Mouse (Mus musculus) brown adipose tissue, adult 24 weeks (tissue): ENCODE measurements at regions not wholly inside any gene's neighbourhood (a gene's known extent, or its start where the extent isn't known, plus 50 kb on each side); places are given as distances from the start of the nearest gene placed in this dataset.

Source experiments
- H3K27ac ChIP-seq: fragments of 200-500 bp; replicated peaks from 2 replicates; pipeline ENCODE4 v1.5.1; 2012; ENCODE audit warnings: low read depth, mild to moderate bottlenecking, low read length
- H3K4me1 ChIP-seq: fragments of 200-500 bp; 2 replicates; pipeline ENCODE4 v1.6.1; 2012; ENCODE audit warnings: low read length, mixed read lengths; ENCODE audit not compliant: control insufficient read depth, insufficient read depth, insufficient read length
- H3K4me3 ChIP-seq: fragments of 200-500 bp; 2 replicates; pipeline ENCODE4 v1.5.1; 2012; ENCODE audit warnings: low read depth, mild to moderate bottlenecking, low read length, moderate library complexity; ENCODE audit not compliant: insufficient read depth

DNA sequence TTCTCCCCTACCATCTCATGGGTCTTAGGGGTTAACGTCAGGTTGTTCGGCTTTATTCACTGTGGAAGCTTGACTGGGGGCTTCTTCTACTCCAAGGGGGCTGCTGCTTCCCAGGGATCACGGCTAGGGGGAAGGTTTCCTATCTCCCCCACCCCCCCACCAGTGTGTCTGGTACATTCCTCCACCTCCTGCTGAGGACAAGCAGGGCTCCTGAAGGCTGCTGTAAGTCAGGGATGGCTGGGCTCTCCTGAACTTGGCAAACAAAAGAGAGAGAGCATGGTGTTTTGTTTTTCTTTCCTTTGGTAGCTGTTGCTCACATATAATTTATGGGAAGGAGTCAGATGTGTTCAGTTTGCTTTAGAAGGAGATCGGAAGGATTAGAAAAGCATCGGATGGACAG, 54.7 kb upstream of the Commd3 start:
- Histone ChIP-seq H3K4me3 (no peak overlapping the region), H3K4me1 (no peaks in the 10 kb centered on the region), H3K27ac (no peak overlapping the region)

DNA sequence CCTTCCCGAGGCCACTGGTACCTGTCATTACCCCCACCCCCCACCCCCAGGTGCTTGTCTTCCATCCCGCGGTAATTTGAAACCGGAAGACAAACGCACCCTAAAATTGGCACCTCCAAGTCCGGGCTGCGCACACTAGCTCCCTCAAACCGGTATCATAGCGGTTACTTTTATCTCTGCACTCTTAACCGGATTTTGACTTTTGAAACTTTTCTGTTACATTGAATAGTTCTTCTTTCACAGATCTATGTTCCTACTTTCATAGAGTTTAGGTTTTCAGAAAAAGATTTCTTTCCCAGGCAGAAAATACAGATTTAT, 62.4 kb upstream of the Commd3 start:
- Histone ChIP-seq H3K4me3 (peak overlapping the region; percentile 46), H3K27ac (no peak overlapping the region), H3K4me1 (no peaks in the 10 kb centered on the region)

DNA sequence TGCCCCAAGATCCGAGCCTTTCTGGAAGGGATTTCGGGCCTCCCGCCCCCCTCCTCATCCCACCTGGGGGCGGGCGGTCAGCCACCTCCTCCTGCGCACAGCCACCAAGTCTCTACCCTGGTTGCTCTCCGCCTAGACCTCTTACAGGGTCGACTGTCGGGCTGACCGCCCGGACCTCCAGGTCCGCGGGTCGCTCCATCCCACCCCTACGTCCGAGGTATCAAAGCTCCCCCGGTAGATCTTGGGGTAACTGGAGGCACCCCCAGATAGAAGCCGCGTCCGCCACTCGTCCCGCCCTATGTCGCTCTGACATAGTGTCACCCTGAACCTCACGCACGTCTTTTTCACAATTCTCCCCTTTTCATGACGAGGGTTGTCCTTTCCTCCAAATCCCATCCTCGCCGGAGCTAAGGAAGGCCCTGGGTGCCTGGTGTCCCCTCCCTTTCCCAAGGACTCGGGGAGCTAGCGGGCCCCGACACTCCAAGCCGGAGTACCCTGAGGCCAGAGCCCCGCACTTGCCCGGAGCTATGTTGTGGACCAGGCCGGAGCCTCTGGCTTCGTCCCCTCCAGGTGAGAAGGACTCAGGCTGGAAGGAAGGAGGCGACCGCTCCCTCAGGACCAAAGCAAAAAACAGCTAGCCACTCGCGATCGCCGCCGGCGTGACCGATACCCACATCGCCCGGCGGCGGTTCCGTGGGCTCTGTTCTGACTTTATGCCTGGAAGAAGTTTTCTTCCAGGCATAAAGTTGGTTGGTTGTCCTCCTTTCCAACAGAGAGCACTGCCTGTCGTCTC, 62.9 kb upstream of the Commd3 start:
- H3K4me3 ChIP-seq = peak overlapping the region; percentile 46
- H3K4me1 ChIP-seq = no peaks in the 10 kb centered on the region
- no peak overlapping the region for H3K27ac ChIP-seq

DNA sequence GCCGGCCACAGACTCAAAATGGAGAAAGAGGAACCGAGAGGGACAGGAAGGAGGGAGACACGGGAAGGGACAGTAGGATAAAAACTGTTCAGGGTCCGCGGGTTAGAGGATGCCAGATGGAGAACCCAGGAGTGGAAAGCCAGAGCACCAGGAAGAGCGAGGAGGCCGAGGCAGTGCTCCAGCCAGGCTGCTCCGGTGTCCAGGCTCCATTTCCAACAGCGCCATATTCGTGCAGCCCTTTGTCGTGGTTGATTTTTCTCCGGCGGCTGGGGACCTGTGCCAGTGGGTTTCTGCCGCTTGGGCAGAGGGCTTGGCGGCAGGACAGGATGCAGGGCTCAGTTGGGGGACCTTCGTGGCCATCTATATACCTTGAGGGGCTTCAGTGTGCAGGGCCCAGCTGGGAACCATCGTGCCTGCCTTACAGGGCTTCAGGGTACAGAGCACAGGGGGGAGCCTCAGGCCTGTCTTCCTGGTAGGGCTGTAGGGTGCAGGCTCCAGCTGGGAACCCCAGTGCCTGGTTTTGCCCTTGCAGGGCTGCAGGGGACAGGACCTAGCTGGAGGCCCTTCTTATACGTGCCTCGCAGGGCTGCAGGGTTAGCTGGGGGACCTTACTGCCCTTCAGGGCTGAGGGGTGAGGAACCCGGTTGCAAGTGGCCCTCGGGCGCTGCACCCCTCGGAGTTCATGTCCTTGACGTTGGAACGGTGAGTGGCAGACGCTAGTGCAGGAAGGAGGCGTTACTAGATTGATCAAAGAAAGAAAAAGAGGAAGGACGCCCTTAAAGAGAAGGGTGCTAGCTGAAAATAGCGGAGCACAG, 63.7 kb upstream of the Commd3 start:
- Histone ChIP-seq H3K27ac (no peak overlapping the region), H3K4me1 (no peaks in the 10 kb centered on the region), H3K4me3 (peak overlapping the region; percentile 46)

DNA sequence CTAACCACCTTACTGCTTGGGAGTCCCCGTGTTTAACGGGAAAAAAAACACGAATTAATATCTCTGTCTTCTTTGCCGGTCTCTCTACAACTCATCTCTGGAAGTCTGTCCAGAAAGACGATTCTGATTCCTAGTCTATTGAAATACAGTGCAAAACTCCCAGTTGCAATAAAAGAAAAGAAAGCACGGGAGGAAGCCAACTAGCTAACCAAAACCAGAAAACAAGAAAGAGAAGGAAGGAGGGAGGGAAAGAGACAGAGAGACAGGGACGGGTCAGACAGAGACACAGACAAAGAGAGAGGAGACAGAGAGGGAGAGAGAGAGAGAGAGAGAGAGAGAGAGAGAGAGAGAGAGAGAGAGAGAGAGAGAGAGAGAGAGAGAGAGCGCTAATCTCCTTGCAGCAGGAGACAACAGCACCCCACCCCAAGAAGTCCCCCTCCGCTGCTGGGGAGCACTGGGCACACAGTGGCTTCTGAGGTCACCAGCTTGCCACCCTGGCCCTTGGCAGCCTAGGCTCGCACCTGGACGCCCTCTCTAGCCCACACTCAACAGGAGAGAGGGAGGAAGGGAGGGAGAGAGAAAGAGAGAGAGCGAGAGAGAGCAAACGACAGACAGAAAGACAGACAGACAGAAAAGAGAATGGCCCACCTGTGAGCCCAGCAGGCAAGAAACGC, 64.5 kb upstream of the Commd3 start:
- Histone ChIP-seq H3K4me1 (no peaks in the 10 kb centered on the region), H3K4me3 (peak overlapping the region; percentile 46), H3K27ac (no peak overlapping the region)

DNA sequence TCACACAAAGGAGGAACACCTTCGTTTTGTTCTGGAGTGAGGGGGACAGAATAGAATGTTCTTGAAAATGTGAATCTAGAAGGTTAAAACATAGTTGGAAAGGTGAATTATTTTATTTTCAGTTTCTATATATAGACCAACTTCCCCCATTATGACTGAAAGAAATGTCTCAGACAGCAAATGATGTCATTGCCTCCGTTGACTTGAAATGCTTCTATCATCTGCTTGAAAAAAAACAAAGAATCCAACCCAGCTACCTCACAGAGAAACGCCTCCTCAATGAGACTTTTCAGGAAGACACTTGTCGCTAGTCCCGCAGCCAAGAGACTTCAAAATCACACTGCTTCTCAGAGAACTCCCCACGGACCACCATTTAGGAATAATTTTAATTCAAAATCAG, 65.1 kb upstream of the Commd3 start:
- Histone ChIP-seq H3K4me1 (no peaks in the 10 kb centered on the region), H3K4me3 (no peak overlapping the region; the same call in 1 of the 2 replicates), H3K27ac (no peak overlapping the region)

DNA sequence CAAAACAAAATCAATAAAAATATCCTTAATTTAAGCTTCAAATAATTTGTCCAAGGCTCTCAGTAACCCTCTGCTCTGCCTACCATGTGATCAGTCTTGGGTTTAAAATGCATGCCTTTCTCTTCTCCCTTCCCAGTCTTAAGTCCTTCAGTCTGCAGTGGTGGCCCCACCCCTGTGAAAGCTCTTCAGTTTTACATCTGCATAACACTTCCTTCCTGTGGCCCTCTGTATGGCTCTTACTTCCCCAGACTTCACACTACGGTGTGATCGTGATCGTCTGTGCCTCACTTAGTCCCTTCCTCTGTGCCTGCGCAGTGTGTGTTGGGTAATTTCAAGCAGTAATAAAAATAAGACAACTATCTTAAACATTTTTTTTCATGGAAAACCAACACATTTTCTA, 80.0 kb upstream of the Commd3 start:
- H3K27ac ChIP-seq = no peak overlapping the region
- no peak overlapping the region for H3K4me3 ChIP-seq
- no peaks in the 10 kb centered on the region for H3K4me1 ChIP-seq

DNA sequence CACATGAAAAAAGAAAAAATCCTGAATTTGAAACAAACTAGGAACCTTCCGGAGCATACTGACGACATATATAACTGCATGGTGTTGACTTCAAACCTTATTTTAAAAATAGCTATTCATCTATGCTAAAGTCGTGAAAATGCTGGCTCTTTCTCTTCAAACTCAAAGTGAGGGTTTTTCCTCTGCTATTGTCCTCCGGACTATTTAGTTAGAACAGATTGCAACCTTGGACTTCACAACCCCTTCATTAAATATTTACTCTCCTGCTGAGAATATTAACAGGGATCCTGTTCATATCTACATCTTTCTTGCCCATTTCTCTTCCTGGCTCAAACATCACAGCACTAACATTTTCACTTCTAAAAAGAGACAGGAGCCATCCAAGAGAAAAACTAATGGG, 84.0 kb upstream of the Commd3 start:
- no peaks in the 10 kb centered on the region for H3K4me1 ChIP-seq
- H3K27ac ChIP-seq = no peak overlapping the region
- peak overlapping the region; percentile 76 for H3K4me3 ChIP-seq

DNA sequence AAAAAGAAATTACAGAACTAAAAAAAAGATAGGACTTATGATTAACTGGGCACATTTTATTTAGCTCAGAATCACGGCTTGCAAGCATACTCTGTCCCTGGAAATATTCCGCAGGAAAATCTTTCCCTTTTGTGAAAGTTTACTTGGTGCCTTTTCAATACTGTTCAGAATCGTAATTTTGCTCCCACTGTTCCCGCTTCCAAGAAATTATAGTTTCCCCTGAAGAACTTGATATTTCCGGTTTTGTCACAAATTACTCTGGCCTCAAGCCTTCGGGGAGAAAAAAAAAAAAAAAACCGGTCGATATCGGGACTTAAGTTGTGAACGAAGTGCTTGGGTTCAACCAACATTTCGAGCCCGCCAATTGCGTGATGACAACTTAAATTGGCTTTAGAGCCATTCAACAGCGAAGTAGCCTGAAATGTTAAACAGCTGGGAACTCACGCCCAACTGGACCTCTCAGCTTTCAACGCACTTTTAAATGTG, 84.4 kb upstream of the Commd3 start:
- H3K27ac ChIP-seq = no peak overlapping the region
- no peaks in the 10 kb centered on the region for H3K4me1 ChIP-seq
- peak overlapping the region; percentile 76 for H3K4me3 ChIP-seq

DNA sequence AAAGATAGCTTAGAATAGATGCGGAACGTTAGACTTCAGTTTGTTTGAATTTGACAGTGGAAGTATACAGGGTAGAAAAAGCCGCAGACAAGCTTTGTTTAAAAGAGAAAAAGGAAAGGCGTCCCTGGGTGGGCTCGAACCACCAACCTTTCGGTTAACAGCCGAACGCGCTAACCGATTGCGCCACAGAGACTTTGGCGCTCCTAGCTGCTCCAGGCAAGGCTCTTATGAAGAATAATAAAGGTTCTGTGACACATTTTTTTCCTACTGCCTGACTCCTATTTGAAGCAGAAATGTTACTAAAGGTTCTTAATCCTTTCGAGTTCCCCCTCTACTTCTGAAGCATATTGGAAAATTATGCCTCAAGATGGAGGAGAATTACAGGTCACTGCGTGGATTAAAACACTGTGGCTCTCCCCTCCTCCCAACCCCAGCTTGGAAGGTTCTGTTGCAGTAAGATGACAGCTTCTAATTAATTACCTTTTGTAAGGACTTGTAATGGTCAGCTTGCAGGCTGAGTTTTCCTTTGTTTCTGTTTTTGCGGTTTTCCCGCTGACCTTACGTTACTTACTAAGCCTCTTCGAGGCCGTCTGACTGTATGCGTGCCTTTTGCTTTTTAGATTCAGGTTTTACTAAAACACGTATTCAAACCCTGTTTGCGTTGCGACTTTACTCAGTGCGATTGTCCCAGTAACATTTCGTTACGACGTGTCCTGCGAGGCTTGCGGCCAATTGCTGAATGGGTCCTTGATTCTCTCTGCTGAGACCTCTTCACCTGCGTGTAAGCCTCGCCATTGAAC, 85.1 kb upstream of the Commd3 start:
- Histone ChIP-seq H3K4me1 (no peaks in the 10 kb centered on the region), H3K4me3 (peak overlapping the region; percentile 76), H3K27ac (no peak overlapping the region)

DNA sequence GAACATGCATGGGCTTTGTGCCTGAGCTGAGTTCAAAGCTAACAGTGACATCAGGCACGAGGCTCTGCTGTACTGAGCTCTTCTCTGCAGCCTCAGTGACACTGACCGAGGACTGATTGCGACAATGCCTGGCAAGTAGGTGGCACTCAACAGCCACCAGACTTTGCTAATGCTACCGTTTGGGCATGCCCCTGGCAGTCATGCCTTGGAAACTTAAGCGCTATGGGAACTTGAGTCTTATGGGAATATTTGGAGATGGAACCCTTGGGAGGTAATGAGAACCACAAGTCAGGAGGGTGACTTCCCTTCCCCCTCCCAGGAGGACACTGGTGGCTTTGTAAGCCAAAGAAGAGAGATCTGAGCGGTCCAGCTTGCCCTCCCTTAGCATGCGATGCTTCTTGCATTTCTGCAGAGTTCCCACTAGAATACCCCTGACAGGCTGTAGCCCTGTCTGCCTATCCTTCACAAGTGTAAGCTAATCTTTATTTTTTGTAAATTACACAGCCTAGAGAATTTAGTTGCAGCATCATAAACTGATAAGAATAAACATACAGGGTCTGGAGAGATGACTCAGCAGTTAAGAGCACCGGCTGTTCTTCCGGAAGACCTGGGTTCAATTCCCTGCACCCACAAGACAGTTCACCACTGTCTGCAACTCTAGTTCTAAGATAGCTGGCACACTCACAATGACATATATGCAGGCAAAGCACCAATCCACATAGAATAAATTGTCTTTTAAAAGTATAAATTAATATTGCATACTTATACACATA, 86.4 kb upstream of the Commd3 start:
- H3K4me1 ChIP-seq = no peaks in the 10 kb centered on the region
- no peak overlapping the region for H3K4me3 ChIP-seq
- no peak overlapping the region for H3K27ac ChIP-seq

DNA sequence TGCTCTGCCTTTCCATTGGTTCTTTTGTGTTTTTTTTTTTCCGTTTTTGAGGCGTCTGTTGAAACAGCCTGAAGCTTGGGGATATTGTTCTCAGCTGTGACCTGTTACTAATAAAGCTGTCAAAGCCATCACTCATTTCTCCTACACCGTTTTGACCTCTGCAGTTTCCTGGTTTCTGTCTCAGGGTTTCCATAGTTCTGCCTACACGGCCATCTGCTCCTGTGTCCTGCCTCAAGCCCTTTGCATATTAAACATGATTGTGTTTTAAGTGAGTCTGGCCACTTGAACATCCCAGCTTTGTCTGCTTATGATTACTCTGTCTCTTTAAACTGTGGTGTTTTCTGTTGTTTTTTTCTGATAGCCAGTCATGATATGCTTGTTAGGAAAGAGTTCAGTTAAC, 114.1 kb upstream of the Commd3 start:
- no peak overlapping the region for H3K4me3 ChIP-seq
- H3K4me1 ChIP-seq = no peaks in the 10 kb centered on the region
- no peak overlapping the region for H3K27ac ChIP-seq

DNA sequence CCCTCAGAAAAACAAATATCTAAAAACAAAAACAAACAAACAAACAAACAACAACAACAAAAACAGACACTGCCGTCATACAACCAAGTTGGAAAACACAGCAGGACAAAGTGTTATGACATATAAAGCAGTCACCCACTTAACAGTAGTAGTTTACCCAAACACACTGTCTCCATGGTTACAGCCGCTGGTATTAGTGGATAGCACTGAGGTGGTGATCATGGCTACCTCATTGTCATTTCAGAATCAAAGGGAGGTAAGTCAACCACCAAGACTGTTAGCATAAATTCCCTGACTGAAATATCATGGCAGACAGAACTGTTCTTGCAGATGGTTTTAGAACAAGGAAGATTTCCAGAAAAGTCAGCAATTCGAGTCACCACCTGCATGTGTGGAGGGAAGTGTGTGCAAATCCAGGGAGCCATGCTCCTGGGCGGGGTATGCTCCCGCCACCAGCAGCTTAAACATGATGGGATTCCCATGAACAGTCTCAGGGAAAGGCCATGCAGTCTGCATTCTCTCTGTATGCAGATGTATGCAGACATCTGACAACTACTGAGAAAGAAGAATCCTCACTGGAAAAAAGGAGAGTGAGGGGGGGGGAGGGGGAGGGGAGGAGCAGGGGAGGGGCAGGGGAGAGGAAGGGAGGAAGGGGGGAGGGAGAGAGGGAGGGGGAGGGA, 124.1 kb upstream of the Commd3 start:
- Histone ChIP-seq H3K4me3 (no peak overlapping the region), H3K4me1 (no peaks in the 10 kb centered on the region), H3K27ac (no peak overlapping the region)

DNA sequence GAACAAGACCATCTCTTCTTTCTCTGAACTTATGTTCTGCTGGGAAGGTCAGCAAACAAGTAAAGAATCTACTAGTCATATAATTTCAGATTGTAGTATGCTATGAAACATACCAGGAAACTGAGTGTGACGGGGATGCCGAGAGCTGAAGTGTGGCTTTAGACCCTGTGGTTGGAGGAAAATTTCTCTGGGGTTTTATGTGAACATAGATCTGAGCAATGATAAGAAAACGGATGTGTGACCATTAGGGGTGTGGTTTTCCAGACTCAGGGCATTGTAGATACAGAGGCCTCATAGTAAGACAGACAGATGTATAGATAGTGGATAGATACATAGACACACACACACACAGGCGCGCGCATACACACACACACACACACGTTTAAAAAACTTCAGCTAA, 131.8 kb upstream of the Dnajc1 start:
- Histone ChIP-seq H3K27ac (no peak overlapping the region), H3K4me1 (no peaks in the 10 kb centered on the region), H3K4me3 (no peak overlapping the region)
